Mouse (Mus musculus) adrenal gland, adult 2 months (tissue): ENCODE data around the gene Tgoln1. TPM values are rescaled to one million over a fixed set of nuclear protein-coding genes. Genes with fewer than 3 reads are reported as not detected.

Experiments used
- DNase-seq: peaks from one replicate; pipeline ENCODE4 v3.0.0; 2021
- polyA plus RNA-seq: library from polyadenylated mRNA; depleted of rRNA; stranded (reverse); fragments of >200 nt; gene quantifications from 2 replicates; pipeline ENCODE4 v1.2.3, GENCODE M21; 2012
- total RNA-seq, 2 experiments: library from RNA; stranded (reverse); gene quantifications; 2 replicates each; pipeline ENCODE4 v1.2.3; 2021

The Tgoln1 gene
- total and polyA plus RNA-seq, 3 experiments = 46.0 to 274 (median 241) TPM

DNA sequence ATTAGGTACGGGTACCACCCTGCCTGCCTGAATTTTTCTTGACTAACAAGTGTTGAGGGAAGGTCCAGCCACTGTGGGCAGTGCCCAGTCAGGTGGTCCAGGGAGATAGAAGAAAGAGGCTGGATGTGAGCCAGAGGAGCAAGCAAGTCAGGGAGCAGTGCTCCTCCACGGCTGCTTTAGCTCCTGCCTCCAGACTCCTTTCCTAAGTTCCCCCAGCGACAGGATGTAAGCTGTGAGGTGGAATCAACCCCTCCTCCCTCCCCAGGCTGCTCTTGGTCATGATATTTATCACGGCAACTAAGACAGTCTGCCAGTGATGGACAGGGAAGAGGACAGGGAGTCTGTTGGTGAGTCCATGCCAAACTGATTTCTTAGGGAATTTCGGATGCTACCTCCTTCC is 22.9 kb downstream of the Tgoln1 start:
- DNase-seq = no peak

DNA sequence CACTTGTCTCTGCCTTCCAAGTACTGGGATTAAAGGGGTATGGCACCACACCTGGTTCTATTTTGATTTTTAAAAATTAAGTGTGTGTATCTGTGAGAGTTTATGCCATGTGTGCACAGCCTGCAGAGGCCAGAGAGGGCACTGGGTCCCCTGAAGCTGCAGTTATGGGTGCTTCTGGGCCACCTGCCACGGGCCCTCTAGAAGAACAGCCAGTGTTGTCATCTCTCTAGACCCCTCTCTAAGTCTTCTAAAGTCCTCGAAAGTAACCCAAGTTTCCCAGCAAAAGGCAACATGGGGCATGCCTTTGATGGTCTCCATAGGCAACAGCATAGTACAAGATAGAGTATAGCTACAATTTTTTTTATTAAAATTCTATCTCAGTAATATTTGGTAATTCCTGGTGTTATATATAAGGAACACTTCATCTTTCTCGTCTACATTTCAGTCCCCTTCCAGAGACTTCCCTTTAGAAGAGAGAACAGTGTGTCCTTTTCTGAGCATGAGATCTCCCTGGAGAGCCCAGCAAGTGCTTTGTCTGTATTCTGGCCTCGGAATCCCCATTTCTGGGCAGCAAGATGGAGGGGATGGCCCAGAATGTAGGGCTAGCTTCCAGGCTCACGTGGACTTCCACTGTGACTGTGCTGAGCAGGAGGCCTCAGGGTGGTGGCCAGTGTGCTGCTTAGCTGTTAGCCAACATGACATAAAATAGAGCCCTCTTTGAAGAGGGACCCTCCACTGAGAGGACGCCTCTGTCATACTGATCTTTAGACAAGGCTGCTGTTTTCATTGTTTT is 23.6 kb downstream of the Tgoln1 start:
- DNase-seq = no peak

DNA sequence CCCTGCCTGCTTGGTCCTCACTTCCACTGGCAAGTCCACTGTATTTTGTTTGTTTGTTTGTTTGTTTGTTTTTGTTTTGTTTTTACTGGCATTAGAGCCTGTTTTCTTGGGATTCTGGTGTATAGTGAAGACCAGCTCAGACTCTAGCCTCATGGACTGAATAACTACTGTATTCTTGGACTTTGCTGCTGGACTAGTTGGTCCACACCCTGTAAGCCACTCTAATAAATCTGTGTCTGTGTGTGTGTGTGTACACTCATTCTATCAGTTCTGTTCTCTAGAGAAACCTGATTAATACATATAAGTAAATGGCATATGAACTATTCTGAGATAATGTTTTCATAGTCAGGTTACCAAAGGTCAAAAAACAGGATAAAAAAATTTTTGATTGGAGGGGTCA is 26.7 kb downstream of the Tgoln1 start:
- no peak for DNase-seq

DNA sequence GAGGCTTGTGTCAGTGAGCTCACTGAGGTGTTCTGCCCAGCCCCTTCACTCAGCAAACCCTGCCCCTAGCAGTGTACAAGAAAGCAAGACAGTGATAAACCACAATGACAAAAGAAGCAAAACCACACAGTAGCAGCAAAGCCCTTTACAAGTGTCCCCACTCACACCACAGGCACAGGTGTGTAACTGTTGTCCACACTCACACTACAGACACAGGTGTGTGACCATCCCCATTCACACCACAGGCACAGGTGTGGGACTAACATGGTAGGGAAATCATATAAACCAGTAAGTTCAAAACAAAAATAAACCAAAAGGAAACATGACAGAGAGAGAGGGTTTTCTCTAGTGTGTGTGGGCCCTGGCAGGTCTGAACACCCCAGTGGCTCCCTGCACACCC is 28.5 kb downstream of the Tgoln1 start:
- DNase-seq = no peak

DNA sequence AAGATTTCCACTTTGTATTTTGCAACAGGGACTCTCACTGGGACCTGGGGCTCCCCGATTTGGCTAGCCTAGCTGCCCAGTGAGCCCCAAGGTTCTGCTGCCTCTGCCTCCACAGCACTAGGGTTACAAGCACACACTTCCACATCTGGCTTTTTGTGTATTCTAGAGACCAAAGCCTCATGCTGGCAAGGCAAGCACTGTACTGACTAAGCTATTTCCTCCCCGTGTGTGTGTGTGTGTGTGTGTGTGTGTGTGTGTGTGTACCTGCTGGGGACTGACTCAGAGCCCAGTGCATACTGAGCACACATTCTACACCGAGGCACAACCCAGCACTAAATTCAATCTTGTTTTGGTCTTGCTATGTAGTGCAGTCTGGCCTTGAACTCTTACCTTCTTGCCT is 30.1 kb downstream of the Tgoln1 start:
- DNase-seq = peak; percentile 54

DNA sequence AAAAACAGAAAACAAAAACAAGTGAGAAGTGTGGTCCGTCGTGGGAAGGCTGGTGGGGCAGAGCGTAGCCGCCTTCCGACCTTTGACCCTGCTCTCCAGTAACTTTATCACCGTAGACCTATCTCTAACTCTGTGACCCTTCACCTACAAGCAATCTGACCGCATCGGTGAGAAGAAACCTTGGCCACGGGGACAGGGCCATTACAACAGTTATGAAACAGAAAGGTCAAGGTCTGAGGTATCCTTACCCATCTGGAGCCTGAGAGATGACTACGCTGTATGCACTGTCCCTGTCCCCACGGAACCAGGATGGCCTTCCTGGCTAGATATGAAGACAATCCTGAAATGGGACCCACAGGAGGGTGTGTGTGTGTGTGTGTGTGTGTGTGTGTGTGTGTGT is 32.6 kb downstream of the Tgoln1 start:
- DNase-seq = peak; percentile 52

DNA sequence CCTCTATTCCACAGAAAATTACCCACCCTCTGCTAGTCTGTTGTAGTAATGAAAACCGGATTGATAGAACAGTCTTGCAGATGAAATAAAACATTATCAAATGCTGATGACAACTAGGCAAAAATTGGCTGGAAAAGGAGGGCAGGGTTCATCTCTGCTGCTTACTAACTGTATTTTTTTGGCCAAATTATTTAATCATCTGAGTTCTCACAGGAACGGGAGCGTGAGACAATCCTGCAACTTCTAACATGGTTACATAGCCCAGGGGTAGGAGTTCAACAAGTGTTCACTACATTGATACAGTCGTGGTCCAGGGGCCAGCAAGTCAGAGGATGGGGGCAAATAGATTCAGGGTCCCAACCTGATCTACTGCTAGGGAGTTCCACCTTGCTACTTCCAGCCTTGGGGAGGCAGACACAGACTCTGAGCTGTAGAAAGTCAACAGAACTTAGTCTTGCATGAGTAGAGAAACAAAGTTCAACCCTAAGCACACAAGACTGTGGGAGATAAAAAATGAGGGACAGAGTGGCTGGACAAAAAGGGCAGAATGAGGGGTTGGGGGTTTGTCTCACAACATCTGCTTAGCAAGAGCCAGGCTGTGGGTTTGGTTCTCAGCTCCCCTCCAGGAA is 33.5 kb downstream of the Tgoln1 start:
- no peak for DNase-seq

DNA sequence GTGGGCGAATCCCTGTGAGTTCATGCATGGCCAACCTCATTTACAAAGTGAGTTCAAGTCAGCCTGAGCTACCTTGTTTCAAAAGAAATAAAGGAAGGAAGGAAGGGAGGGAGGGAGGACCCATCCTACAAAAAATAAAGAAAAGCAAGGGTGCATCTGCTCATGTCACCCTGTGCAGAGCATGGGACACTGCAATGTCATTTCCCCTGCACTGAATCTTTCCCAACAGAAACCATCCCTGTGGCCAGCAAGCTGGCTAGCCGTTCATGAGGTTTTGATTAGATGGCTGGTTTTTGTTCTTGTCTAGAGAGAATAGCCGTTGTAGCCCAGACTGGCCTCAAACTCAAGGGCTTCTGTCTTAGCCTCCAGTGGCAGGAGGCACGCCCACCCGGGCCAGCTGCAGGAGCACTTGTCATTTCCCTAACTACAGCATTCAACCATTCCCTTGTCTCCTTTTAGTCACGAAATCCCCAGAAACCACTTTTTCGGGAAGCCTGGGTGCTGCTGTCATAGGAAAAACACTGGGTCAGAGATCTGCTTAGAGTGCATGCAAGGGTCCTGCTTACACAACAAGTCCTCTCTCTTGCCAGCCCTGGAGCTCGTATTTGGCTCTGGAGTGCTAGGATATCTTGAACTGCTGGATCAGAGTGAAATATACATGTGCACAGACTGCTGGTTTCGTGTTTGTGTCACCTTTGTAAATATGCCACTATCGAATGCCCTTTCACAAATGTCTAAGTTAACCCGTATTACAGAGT is 35.0 kb downstream of the Tgoln1 start:
- peak; percentile 30 for DNase-seq

DNA sequence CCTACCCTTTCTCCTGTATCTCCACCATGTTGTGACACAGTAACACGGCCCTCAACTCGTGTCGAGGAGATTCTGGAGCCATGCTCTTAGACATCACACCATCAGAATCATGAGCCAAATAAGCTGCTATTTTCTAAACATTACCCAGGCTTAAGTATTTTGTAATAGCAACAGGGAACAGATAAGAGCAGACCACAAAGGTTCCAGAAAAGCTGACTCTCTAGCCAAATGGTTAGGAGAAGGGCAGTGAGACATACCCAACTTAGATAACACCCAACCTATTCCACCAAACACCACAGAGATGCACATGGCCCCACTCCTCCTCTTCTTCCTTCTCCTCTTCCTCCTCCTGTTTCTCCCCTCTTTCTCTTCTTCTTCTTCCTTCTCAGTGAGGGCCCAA is 40.8 kb downstream of the Tgoln1 start:
- DNase-seq = no peak

DNA sequence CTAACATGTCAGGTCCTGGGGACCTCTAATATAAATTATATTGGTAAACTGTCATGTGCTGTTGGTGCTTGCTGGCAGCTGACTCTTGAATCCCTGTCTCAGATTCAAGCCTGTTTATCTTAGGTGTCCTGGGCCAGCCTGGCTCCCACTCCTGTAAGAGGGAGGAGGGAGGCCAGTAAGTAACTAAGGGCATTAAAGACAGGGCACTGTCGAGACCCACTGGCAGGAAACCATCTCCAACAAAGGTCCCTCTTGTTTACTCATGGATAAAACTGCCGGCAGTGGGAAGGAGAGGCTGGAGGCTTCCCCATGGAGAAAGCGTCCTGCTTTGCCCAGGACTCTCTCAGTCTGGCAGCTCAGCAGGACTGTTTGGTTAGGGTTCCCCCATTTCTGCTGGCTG is 45.0 kb downstream of the Tgoln1 start:
- no peak for DNase-seq

DNA sequence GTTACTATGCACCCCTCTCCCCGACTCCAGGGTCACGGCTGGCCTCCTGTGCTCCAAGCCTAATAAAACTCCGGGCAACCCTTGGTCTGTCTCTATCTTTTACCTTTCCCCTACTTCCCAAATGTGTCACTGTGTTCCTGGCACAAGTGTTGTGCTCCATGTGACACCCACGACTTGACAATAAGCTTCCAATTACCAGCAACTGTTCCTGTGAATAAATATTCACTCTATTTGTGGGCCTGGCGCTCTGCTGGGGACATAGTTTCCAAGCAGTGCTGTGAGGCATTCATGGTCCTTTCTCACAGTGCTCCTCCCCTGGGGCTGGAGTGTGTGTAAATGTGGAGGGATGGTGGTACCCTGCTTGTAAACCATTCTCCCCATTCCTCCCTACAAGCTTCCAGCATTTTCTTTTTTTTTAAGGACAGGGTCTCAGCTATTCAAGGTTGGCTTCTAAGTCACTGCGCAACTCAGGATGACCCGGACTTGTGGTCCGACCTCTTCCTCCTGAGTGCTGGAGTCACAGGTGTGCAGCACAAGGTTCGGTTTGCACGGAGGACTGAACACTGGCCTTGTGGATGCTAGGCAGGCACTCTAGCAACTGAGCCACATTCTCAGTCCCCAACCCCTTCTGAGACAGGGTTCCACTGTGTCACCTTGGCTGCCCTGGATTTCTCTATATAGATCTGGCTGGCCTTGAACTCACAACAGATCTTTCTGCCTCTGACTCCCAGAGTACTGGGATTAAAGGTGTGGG is 46.0 kb downstream of the Tgoln1 start:
- no peak for DNase-seq

DNA sequence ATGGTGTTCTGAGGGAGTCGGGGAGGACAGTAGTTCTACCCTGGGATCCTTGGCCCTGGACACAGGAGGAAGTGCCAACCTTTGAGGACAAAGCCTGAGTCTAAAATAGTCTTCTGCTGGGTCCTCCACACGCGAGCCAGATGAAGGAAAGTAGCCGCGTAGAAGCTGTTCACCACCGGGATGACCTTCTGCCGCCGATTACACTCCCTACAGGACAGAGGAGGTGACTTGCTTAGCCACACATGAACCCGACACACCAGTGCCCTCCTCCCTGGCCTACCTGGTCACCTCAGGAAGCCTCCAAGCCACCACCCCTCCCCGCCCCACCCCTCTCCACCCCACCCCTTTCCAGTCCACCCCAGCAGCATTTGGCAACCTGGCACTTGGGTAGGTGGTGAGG is 48.1 kb downstream of the Tgoln1 start:
- no peak for DNase-seq

DNA sequence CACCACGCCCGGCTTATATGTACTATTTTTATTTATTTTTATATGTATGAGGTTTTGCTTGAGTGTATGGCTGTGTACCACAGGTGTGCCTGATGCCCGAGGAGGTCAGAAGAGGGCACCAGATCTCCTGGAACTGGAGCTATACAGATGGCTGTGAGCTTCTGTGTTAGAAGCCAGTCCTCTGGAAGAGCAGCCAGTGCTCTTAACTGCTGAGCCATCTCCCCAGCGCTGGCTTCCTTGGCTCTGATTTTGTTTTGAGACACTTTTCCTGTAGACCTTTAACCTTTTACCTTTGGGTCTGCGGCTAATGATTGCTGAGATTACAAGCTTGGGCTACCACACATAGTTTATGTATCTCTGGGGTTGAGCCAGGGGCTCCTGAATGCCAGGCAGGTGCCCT is 49.3 kb downstream of the Tgoln1 start:
- no peak for DNase-seq

DNA sequence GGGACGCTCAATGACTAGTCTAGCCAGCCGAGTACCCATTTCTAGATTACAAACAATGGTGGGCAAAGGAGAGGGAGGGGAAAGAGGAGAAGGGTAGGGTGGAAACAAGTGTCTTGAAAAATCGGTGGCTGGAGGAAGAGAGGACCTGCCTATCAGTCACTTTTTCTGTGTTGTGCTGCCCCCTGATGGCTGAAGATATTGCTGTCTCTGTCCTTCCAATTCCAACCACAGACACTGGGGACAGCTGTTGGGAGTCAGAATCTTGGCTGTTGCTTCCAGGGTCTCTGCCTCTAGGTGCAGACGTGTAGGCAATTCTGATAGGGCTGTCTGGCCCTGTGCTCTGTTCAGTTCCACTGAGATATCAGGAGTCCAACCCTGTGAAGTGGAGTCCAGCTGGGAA is 50.8 kb downstream of the Tgoln1 start:
- peak; percentile 84 for DNase-seq

DNA sequence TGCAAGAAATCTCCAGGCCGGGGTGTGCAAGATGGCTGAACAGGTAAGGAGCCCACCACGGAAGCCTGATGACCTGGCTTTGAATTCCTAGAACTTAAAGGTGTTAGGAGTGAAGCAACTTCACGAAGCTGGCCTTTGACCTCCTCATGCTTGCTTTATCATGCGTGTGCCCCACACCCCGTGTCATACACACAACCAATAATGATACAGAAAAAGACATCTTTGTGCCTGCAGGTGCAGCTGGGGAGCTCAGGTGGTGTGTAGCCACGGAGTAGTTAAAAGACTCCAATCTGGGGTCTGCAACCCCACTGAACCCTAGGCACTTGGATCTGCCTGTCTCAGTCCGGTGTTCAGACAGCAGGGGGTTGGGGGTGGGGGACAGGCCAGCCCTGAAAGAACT is 51.3 kb downstream of the Tgoln1 start:
- DNase-seq = no peak

DNA sequence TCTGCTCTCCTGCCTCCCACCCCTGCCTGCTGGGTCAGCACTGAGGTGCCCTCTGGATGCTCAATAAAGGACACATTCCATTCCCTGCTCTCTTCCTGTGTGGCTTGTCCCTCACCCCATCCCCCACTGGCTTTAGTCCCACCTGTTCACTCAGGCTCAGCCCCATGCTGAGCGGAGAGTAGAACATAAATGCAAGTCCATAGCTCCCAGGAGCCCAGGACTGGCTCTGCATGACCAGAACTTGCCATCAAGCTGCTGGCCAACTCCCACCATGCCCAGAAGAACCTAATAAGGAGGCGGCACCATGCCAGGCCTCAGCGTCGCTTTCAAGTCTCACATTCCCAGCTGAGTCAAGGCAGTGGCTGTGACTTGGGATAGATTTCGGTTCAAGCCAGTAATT is 53.9 kb downstream of the Tgoln1 start:
- DNase-seq = no peak

DNA sequence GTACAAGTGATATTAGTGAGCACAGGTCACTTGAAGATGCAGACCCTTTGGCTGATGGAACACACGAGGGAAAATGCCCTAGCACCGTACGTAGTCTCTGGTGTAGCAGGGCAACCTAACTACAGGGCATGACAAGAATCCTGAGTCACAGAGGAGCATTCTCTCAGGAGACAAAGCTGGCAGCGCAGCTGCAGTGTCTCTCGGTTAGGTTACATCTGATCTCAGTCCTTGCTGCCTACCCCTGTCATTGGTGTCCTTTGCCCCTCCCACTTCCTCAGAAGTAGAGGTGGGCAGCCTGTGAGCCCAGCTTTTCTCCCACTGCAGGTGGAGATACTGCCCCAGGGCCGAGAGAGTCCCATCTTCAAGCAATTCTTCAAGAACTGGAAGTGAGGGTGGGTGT is 54.3 kb downstream of the Tgoln1 start:
- no peak for DNase-seq

DNA sequence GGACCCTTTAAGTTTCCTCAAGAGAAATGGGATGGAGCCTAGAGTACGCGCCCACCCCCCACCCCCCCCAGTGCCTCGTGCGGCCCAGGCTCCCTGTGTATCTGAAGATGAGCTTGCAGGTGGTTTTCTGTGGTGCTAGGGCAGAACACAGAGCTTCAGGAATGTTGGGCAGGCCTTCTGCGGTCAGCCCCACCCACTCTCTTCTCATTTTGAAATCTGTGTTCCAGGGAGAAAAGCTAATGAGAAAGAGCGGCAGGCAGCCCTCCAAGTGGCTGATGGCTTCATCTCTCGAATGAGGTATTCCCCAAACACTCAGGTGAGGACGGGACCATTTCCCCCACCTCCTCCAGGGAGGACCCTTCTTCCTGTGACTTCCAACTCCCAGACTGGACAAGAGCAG is 56.0 kb downstream of the Tgoln1 start:
- DNase-seq = no peak
